Mouse (Mus musculus) left cerebral cortex, postnatal 14 days (tissue): ENCODE measurements around the gene Arhgef16. TPM values are rescaled to one million over a fixed set of nuclear protein-coding genes. Genes with fewer than 3 reads are reported as not detected.

Experiments used
- DNase-seq, 2 experiments: peaks; one replicate each; pipeline ENCODE4 v3.0.0; 2021 to 2022; ENCODE audit warnings: low spot score in 2 of 2, mixed read lengths in 1 of 2
- intact Hi-C: fragments of 180-260 bp; cut with DNase I; formaldehyde crosslinking; loops from one replicate; pipeline ENCODE4 v1.15.1; 2025
- long read RNA-seq, 2 experiments: library from polyadenylated mRNA; stranded (forward); transcript quantifications; one replicate each; pipeline ENCODE4 v2.0.0; 2021
- total RNA-seq, 2 experiments: library from RNA; stranded (reverse); gene quantifications; 2 replicates each; pipeline ENCODE4 v1.2.3; 2021

The Arhgef16 gene
- under 1 TPM; 0.13 to 0.49 TPM for total RNA-seq
- long read RNA-seq, experiment 1: 0 reads
- long read RNA-seq, experiment 2: 0 reads

DNA sequence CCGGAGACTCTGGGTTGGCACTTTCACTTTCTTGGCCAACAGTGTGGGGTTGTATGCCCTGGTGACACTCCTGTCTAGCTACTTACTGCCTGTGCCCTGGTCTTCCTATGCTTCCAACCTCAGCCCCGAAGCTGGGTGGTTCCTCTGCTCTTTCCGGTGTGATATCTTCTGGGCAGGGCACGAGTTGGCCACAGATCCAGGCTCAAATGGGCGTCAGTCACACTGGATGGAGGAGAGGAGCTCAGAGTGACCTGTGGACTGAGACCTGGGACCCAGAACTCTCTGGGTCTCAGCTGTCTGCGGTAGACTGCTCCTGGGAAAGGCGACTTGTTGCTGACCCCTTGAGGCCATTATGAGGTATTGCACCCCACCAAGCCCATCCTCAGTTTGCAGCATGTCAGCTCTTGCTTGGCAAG is at the start of gene Arhgef16:
Gene Arhgef16, minus strand, starts transcription at position 211 of the 416 bp plus-strand sequence.
- intact Hi-C loops: loop anchor here (5.0 kb wide), 1 partner anchor 139 kb away; the partner anchor contains the start of gene Tprgl
- peak; percentile 45 to 61 for DNase-seq

DNA sequence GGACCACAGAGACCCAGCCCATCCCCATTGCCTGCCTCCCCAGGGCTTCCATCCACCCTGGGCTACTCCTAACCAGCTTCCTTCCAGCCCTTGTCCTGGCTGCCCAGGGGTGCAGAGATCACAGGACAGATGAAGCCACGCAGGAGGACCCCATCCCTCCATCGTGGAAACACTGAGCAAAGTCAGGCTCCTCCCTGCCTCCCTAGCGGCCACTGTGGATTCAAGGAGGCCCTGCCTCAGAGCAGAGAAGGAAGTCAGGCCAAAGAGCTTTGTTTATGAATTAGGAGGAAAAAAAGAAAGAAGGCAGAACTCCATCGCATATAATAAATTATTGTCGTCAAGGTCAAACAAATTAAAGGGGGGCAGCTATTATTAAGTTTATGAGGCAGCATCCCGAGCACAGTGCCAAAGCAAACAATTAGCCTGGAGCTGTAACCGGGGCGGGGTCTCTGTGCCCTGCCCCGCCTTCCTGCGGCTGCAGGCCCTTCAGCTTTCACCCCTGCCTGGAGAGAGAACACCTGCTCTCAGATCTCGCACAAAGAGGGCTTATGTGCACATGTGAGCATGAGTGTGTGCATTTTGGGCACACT is 46.8 kb upstream of the Arhgef16 start:
- intact Hi-C loops: no loop called here
- DNase-seq: no peak

DNA sequence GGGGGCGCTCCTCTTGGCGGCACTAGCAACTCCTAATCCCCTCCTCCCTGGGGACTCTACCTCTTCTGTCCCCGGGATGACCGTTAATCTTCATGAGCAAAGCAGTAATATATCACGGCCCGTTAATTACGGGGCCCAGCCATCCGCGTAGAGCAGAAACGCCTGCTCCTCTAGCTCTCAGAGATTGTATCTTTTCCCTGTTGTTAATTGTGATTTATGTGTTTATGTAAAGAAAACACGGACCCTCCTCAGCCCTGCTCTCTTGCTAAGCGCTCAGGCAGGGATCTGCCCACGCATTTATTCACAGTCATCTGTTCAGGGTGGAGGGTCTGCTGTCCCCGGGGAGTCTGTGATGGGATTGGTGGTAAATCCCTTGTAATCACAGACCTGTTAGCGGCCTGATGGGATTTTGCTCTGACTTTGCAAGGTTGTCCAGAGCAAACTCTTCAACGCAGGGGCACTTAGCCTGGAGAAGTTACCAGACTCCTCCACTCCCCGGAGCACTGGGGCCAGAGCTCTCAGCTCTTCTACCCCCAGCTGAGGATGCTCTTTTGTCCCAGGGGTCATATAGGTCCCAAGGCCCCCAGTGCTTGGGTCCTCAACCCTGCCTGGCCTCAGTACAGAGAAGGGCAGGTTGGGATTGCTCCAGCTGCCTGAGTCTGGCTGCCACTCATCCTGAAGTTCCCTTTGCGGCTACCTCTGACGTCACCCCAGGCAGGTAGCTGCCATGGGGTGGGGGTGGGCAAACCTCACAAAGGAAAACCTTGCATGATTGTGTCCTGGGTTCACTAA is 45.5 kb upstream of the Arhgef16 start:
- intact Hi-C loops: no loop called here
- no peak for DNase-seq

DNA sequence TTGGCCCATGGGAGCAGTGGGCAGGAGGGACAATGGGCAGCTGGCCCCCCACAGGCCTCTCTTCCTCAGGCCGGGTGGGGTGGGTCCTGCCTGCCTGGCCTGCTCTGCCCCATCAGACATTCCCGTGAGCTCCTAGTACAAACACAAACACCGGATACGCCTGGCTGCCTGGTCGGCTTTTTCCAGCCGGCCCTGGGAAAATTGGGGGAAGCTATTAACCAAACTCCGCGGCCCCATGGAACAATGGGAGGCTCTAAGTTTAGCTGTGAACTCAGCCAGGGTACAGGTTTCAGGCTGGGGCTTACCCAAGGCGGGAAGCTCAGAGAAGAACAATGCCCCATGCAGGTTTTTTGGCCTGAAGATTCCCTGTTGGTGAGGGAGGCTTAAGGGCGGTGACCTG is 35.2 kb upstream of the Arhgef16 start:
- no peak for DNase-seq
- intact Hi-C loops: loop anchor here (10.0 kb wide), 1 partner anchor 298 kb away; the partner anchor contains the start of gene Prdm16

DNA sequence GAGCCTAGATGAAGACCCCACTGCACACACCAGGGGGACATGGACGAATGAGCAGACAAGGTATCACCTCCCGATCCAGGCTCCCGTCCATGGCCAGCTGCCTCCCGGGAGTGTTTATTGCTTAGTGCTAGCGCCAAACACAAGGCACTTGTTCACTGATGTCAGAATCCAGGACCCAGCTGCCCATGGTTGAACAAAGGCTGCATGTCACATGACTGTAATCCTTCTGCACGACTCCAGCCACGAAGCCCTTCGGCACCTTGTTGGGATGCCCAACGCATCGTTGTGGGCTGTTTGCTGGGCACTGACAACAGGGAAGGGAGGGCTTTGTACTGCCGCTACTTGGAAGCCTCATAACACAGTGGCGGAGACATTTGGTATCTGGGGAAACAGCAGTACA is 34.3 kb upstream of the Arhgef16 start, which contains the start of gene B230104I21Rik:
Gene B230104I21Rik, plus strand, starts transcription at position 367 of the 400 bp plus-strand sequence.
- intact Hi-C loops: loop anchor here (10.0 kb wide), 1 partner anchor 299 kb away; the partner anchor contains the start of gene Prdm16
- peak; percentile 54 to 85 for DNase-seq

DNA sequence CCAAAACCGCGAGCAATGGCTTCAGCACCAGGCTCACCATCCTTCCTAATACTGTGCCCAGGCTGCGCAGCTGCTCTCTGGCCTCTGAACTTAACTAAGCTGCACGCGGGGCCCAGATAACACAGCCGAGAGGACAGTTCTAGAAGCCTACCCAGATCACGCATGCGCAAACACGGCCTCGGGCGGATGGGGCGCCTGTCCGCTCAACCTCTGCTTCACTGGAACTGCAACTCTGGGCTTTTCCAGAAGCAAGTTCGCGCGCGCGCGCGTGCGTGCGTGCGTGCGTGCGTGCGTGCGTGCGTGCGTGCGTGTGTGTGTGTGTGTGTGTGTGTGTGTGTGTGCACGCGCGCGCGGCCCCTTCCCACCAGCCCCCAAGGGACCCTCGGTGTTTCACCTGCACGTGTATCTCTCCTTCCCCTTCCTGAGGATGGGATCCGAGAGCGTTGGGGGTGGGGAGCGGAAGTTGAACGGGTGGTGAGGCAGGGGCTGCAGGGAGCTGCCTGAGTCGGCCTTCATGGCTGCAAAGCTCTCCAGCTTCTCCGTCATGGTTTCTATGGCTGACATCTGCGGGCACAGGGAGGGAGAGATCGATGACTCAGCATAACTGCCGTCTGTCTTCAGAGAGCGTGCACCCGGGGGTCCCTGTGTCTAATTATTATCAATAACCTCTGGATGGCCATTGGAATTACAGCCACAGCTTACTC is 33.4 kb upstream of the Arhgef16 start:
- no peak for DNase-seq
- intact Hi-C loops: loop anchor here (10.0 kb wide), 1 partner anchor 300 kb away; the partner anchor contains the start of gene Prdm16

DNA sequence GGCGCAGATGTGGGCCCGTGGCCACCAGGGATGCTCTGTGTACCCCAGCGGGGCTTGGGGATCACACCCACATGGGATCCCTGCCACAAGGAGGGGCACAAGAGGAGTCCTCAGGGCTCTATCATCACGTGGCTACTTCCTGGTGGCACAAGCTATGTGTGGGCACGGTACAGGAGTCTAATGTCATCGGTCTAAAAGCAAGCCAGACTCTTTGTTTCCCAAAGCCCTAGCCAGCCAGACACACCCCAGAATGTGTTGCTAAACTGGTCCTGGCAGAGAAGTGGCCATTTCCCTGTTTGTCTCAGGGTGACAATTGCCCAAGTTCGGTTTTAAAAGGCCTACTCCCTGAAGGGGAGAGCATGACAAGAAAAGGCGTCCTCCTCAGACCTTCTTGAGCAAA is 31.8 kb upstream of the Arhgef16 start:
- intact Hi-C loops: loop anchor here (10.0 kb wide), 1 partner anchor 302 kb away; the partner anchor contains the start of gene Prdm16

DNA sequence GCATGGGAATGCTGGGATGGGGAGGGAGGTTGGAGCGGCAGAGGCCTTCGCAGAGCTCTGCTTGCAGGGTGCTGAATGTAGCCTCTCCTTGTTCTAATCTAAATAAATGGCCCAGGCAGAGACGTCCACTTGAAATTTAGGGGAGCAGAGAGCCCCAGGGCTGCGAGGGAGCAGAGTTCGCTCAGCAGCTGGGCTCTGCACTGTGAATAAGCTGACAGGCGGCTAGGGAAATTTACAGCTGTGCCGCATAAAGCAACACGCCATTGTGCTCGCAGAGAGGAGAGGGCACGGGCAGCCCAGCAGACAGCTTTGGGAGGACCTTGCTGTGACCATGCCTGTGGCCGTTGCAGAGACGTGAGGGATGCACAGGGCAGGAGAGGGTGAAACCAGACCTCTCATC is 29.8 kb upstream of the Arhgef16 start:
- DNase-seq: no peak
- intact Hi-C loops: loop anchor here (10.0 kb wide), 1 partner anchor 304 kb away; the partner anchor contains the start of gene Prdm16

More for the DNA sequence above, 31.8 kb upstream of the Arhgef16 start:
- DNase-seq: no peak

DNA sequence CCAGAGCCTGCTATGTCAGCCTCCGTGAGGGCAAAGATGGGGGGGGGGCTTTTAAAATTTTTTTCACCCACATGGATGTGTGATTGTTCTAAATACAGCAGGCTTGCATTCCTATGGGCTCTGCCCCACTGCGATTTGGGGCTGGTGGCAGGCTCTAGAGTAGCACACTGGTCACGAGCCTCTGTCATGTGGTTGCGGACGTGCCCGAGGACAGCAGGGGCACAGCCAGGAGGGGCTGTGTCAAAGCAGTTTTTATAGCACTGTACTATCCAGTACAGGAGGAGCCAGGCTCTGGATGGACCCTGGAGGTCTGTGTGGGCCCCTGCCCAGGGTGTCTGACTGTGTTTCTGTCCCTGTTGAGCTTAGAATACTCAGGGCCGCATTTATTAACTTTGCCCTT is 28.5 kb upstream of the Arhgef16 start:
- no peak for DNase-seq
- intact Hi-C loops: loop anchor here (10.0 kb wide), 1 partner anchor 305 kb away; the partner anchor contains the start of gene Prdm16

DNA sequence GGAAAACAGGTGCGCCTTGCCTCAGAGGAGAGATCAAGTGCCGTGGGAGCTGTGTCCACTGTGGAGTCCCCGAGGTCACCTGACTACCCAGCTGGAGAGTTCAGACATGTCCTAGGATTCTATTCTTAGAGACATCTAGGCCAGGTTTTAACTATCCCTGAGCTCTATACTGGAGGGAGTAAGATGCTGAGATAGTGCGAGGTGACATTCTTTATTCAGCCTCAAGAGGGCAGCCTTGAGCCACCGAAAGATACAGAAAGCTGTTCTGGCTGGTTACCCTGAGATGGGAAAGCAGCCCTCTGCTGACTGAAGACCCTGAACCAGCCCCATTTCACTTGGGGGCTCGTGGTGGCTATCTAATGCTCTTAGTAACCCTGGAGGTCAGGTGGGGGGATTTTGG is 27.4 kb upstream of the Arhgef16 start:
- peak; percentile 85 to 88 for DNase-seq
- intact Hi-C loops: loop anchor here (5.0 to 10.0 kb wide), 3 partner anchors 58 to 496 kb away; no protein-coding TSS in a partner anchor

DNA sequence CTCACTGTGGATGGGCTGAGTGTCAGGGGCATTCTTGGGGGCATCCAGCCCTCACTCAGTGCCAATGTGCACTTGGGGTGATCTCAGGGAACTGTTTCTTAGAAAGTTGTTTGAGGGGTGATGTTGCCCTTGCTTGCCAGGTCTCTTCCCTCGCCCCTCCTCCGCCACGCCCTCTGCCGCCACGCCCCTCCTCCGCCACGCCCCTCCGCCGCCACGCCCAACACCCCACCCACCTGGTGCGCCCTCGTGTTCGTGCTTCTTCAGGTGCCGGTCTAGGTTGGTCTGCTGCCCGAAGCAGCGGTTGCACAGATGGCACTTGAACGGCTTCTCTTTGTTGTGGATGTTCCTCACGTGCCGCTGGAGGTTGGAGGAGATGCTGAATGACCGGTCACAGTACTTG is 27.0 kb upstream of the Arhgef16 start:
- no peak for DNase-seq
- intact Hi-C loops: loop anchor here (5.0 to 10.0 kb wide), 3 partner anchors 59 to 496 kb away; no protein-coding TSS in a partner anchor

DNA sequence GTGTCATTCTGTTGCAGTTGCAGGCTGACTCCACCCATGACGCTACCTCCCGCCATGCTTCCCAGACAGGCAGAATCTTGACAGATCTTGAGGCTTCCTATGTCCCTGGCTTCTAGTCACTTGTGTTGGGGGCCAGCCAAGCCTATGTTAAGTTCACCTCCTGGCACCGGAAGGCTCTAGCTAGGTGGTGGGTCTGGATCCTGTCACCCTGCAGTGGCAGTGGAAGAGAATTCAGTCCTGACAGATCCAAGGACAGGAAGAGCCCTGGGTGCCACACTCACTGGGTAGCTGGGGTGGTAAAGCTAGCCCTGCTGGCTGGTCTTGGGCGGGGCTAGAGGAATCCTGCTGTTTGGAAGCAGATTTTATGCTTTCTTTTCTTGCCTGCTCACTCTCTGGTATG is 23.9 kb upstream of the Arhgef16 start:
- DNase-seq: no peak
- intact Hi-C loops: loop anchor here (5.0 to 10.0 kb wide), 3 partner anchors 62 to 499 kb away; no protein-coding TSS in a partner anchor

DNA sequence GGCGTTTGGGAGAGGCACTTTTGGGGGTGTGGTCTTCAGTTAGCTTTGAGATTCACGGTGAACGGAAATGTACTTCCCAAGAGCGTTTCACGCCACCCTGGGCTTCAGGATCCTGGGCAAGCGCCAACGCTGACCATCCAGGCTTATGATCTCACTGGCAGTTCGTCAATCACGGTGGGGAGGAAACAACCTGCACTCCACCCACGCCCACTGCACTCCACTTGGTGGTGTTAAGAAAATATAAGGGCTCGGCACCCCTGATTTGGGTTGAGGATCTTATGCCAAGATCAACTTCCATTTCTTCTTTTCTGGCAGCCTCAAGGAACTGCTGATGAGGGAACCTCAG is 12.1 kb upstream of the Arhgef16 start:
- intact Hi-C loops: no loop called here
- no peak for DNase-seq

DNA sequence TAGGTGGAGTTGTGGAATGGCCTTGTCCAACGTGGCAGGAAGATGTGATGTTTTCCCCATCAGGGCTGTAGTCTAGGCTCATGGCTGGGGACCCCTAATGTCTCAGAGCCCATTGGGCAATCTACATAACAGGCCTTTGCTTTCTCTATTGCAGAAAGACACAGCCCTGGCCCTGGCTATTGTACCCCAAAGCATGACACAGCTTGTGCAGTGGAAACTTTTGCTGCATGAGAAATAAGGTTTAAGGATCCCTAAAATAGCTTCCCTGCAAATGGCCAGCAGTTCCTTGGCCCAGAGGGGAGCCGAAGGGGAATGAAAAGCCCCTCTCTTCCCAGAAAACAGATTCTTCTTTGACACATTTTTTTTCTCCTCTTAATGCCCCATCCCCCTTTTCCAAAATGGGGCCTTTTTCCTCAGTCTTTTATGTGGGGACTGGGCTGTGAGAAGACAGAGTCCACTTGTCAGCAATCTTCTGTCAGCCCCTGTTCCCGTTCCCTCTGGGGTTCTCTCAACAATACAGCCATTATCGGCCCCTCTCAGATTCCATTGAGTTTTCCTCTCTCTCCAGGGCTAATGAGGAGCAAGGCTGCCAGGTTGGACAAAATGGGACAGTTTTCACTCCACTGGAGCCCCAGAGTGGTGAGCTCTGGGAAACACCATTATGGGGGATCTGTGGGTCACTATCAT is 11.6 kb upstream of the Arhgef16 start:
- intact Hi-C loops: no loop called here
- DNase-seq: peak; percentile 28 to 60

DNA sequence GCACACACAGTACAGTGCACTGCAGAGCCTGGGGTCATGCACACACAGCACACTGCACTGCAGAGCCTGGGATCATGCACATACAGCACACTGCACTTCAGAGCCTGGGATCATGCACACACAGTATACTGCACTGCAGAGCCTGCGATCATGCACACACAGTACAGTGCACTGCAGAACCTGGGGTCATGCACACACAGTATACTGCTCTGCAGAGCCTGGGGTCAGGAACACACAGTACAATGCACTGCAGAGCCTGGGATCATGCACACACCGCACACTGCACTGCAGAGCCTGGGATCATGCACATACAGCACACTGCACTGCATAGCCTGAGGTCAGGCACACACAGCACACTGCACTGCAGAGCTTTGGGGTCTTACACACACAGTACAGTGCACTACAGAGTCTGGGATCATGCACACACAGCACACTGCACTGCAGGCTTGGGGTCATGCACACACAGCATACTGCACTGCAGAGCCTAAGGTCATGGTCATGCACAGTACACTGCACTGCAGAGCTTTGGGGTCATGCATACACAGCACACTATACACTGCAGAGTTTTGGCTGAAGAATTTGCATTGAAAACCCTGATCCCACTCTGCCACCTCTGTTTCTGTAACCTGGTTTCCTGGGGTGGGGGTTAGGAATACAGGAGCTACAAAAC is 10.8 kb upstream of the Arhgef16 start:
- no peak for DNase-seq
- intact Hi-C loops: no loop called here

DNA sequence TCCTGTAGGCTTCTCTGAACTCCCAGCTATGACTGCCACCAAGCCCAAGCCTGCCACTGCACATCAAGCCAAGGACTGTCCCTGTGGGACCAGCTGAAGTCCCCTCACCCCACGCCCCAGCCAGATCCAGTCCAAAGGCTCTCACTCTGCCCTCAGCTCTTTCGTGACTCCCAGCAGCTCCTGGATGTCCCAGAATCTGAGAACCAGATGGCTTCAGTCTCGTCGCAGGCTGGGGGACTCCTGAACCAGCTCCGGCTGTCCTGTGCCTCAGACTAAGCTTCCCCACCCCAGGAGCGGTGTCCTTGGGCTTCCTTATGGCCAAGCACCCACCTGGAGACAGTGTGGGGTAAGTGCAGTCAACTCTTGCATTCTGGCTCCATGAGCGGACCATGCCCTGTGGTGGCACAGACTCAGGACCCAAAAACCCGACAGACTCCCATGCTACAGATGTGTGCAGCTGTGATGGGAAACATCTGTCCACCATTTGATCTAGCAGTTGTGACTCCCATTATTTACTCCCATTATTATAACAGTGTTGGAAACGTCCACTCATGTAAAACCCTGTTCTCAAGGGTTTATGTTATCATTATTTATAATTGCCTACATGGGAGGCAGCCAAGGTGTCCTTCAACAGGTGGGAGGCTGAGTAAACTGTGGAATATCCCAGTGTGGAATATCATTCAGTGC is 9.2 kb upstream of the Arhgef16 start:
- intact Hi-C loops: no loop called here
- no peak for DNase-seq

DNA sequence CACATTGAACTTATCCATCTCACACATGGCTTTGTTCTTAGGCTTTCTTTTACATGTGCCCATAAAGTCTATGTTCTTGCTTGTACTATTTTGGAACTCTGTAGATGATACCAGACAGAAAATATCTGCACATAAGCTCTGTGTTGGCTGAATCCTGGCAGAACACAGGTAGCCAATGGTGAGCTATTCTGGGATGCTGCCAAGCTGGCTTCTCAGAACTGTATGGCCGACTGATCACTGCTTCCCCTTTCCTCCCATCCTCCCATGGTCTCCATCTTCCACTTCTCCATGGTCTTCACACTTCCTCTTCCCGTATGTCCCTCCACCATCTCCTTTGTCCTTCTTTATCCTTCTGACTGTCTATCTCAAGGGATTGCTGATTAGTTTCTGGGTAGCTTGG is 7.7 kb upstream of the Arhgef16 start:
- DNase-seq: no peak
- intact Hi-C loops: no loop called here
